Mouse (Mus musculus) ES-Bruce4 (cell line): ENCODE results near the gene Jsrp1.

Source experiments
- CTCF ChIP-seq: IDR thresholded peaks from one replicate; pipeline ENCODE4 v1.8.1; 2011; ENCODE audit warnings: low read depth, low read length
- POLR2A ChIP-seq: IDR thresholded peaks from one replicate; pipeline ENCODE4 v1.8.1; 2011; ENCODE audit warnings: low read length; ENCODE audit not compliant: insufficient read depth

GRCm38 (mm10) chr10:80766161-80766815 is 47.0 kb downstream of the Jsrp1 start:
- TF ChIP-seq POLR2A (no peak), CTCF (no peak)
